Mouse (Mus musculus): ENCODE measurements around the gene Btbd2.
"Not testable (repeated sequence)": the region's sequence is repeated elsewhere in the genome, so short reads cannot be mapped to it uniquely, and the experiment has no call there.

Gene Btbd2

GRCm38 (mm10) chr10:80669737-80670485, 13.0 kb upstream of the Btbd2 start:
- no peak for DNase-seq (ENCODE audit: low spot score)

- no peak for DNase-seq (ENCODE audit: low spot score)
Measured at GRCm38 (mm10) chr10:80669018-80669417, 12.1 kb upstream of the Btbd2 start.

GRCm38 (mm10) chr10:80668614-80669013, 11.7 kb upstream of the Btbd2 start:
- DNase-seq (ENCODE audit: low spot score), result no peak

- DNase-seq (ENCODE audit: low spot score), result no peak
Measured at GRCm38 (mm10) chr10:80666837-80667412, 10.1 kb upstream of the Btbd2 start.

- DNase-seq (ENCODE audit: low spot score), result no peak
Measured at GRCm38 (mm10) chr10:80665981-80666733, 9.3 kb upstream of the Btbd2 start.

- no peak for DNase-seq (ENCODE audit: low spot score)
Measured at GRCm38 (mm10) chr10:80665459-80665858, 8.6 kb upstream of the Btbd2 start.

- peak; percentile 38 for DNase-seq (ENCODE audit: low spot score)
Measured at GRCm38 (mm10) chr10:80665016-80665380, 8.1 kb upstream of the Btbd2 start.

- no peak for DNase-seq (ENCODE audit: low spot score)
Measured at GRCm38 (mm10) chr10:80664197-80665015, 7.5 kb upstream of the Btbd2 start.

GRCm38 (mm10) chr10:80663485-80664196, 6.8 kb upstream of the Btbd2 start:
- DNase-seq (ENCODE audit: low spot score), result no peak

- peak; percentile 69 for DNase-seq (ENCODE audit: low spot score)
Measured at GRCm38 (mm10) chr10:80661149-80661548, 4.3 kb upstream of the Btbd2 start.

- DNase-seq (ENCODE audit: low spot score), result peak; percentile 88
Measured at GRCm38 (mm10) chr10:80659213-80659612, 2.3 kb upstream of the Btbd2 start.

- DNase-seq (ENCODE audit: low spot score), result no peak
Measured at GRCm38 (mm10) chr10:80658841-80659202, 2.0 kb upstream of the Btbd2 start.

GRCm38 (mm10) chr10:80658194-80658840, 1.4 kb upstream of the Btbd2 start:
- DNase-seq (ENCODE audit: low spot score), result no peak

GRCm38 (mm10) chr10:80656130-80656862, 575 bp downstream of the Btbd2 start:
- DNase-seq (ENCODE audit: low spot score), result peak; percentile 100

GRCm38 (mm10) chr10:80655406-80656129, 1.3 kb downstream of the Btbd2 start:
- no peak for DNase-seq (ENCODE audit: low spot score)

- no peak for DNase-seq (ENCODE audit: low spot score)
Measured at GRCm38 (mm10) chr10:80654866-80655265, 2.0 kb downstream of the Btbd2 start.

- DNase-seq (ENCODE audit: low spot score), result no peak
Measured at GRCm38 (mm10) chr10:80653156-80653720, 3.6 kb downstream of the Btbd2 start.

GRCm38 (mm10) chr10:80650392-80650791, 6.5 kb downstream of the Btbd2 start:
- DNase-seq (ENCODE audit: low spot score), result no peak

- not testable (repeated sequence) for DNase-seq (ENCODE audit: low spot score)
Measured at GRCm38 (mm10) chr10:80649910-80650309, 7.0 kb downstream of the Btbd2 start.
